Mouse (Mus musculus) neural tube, embryonic 12.5 days (tissue): ENCODE data around the gene Cwc25. TPM values are rescaled to one million over a fixed set of nuclear protein-coding genes. Genes with fewer than 3 reads are reported as not detected.

Experiments used
- ATAC-seq: fragments of 200-750 bp; cut with Nextera tagmentation; 2 replicates; pipeline ENCODE4 v1.8.0; 2017; ENCODE audit warnings: low read depth, mild to moderate bottlenecking, moderate TSS enrichment, moderate library complexity; ENCODE audit not compliant: low FRiP score
- H3K27ac ChIP-seq: fragments of 300-500 bp; sonication (generic); 2 replicates; pipeline ENCODE4 v1.5.1; 2016
- H3K27me3 ChIP-seq: fragments of 300-500 bp; sonication (generic); replicated peaks from 2 replicates; pipeline ENCODE4 v1.6.1; 2016; ENCODE audit warnings: mild to moderate bottlenecking
- H3K36me3 ChIP-seq: fragments of 300-500 bp; sonication (generic); 2 replicates; pipeline ENCODE4 v1.6.1; 2016; ENCODE audit warnings: mild to moderate bottlenecking
- H3K4me1 ChIP-seq: fragments of 300-500 bp; sonication (generic); 2 replicates; pipeline ENCODE4 v1.6.1; 2016
- H3K4me2 ChIP-seq: fragments of 300-500 bp; sonication (generic); replicated peaks from 2 replicates; pipeline ENCODE4 v1.6.1; 2016; ENCODE audit warnings: mild to moderate bottlenecking
- H3K4me3 ChIP-seq: fragments of 300-500 bp; sonication (generic); 2 replicates; pipeline ENCODE4 v1.5.1; 2016
- H3K9ac ChIP-seq: fragments of 300-500 bp; sonication (generic); 2 replicates; pipeline ENCODE4 v1.6.1; 2016; ENCODE audit warnings: mild to moderate bottlenecking
- H3K9me3 ChIP-seq: fragments of 300-500 bp; sonication (generic); 2 replicates; pipeline ENCODE4 v1.6.1; 2016; ENCODE audit warnings: mild to moderate bottlenecking
- WGBS: fragments of 180-500 bp; shearing (Covaris S2); methylation state at CpG from one replicate; pipeline ENCODE4 v1.1.7; 2016; 5-methylcytosine and 5-hydroxymethylcytosine counted together
- polyA plus RNA-seq: library from polyadenylated mRNA; unstranded; fragments of >200 nt; fragmentation: Nextera tagmentation; extraction: Ambion mirVana; gene quantifications from 2 replicates; pipeline ENCODE4 v1.2.1, GENCODE M21; 2016

Gene Cwc25
- polyA plus RNA-seq, 1 experiment from 2014 or later, result 23.4 TPM

DNA sequence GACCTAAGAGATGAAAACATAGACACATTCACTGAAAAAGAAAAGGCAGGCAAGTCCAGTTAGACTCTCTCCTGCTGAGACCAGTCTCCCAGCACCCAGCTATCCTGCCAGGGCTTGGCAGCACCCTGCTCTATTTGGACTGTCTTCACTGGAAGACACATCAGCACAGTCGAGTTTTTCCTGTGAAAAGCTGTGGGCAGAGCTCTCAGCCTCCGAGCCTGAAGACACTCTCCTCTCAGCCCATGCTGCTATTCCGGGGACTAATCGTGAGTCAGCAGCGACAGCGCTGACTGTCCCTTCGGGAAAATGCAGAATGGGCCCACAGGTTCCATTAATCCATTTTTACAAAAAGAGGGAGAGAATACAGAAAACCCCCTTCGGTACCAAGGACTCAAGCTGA lies 13.1 kb downstream of the Cwc25 start:
- Histone ChIP-seq H3K4me3 (no peak overlapping the region), H3K36me3 (peaks cover 87% of the 10 kb centered on the region), H3K4me1 (no peaks in the 10 kb centered on the region), H3K27ac (no peak overlapping the region), H3K9ac (no peak overlapping the region), H3K9me3 (no peaks in the 10 kb centered on the region), H3K27me3 (no peaks in the 10 kb centered on the region), H3K4me2 (no peak overlapping the region)
- ATAC-seq, result no peak
- WGBS, result 93% methylated on average over 8 of the region's 8 CpGs

DNA sequence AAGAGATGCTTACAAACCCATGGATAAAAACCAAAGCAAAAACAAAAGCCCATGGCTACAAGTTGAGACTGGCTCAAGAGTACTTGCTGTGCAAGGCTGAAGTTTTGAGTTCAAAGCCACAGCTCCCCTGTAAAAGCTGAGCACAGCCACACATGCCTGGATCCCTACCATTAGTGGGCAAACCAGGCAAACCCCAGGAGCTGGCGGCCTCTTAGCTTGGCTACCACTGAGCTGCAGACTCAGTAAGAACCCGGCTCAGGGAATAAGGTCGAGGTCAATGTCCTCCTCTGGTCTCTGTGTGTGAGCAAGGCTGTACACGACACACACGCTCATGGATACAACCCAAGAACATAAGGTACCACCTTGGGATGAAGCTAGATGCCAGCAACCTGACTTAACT lies 17.9 kb downstream of the Cwc25 start:
- Histone ChIP-seq H3K36me3 (peaks cover 67% of the 10 kb centered on the region), H3K27ac (no peak overlapping the region), H3K4me1 (peaks cover 2% of the 10 kb centered on the region), H3K4me2 (no peak overlapping the region), H3K27me3 (no peaks in the 10 kb centered on the region), H3K9me3 (no peaks in the 10 kb centered on the region), H3K4me3 (no peak overlapping the region), H3K9ac (no peak overlapping the region)
- 88% methylated on average over 5 of the region's 5 CpGs for WGBS
- no peak for ATAC-seq

DNA sequence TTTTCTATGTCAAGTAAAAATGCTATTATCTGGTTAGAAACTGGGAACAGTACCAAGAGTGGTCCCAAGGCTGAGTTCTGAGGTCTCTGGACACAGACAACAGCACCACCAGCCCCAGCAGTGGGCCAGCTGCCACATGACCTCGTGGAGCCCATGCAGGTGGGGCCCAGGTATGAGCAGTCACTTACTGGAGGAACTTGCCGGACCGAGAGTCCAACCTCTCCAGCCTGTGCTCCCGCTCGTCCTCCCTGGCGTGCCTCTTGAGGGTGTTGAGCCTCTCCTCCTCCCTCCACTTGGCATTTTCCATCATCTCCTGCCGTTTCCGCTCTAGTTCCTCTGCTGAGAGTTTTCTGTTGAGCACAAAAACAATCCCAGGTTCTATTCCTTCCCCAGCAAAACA lies 18.6 kb downstream of the Cwc25 start:
- peaks cover 9% of the 10 kb centered on the region for H3K4me1 ChIP-seq
- H3K9ac ChIP-seq, result no peak overlapping the region
- no peaks in the 10 kb centered on the region for H3K9me3 ChIP-seq
- H3K36me3 ChIP-seq, result peaks cover 60% of the 10 kb centered on the region
- no peak overlapping the region for H3K4me3 ChIP-seq
- no peak overlapping the region for H3K4me2 ChIP-seq
- 92% methylated on average over 8 of the region's 8 CpGs for WGBS
- H3K27ac ChIP-seq, result no peak overlapping the region
- H3K27me3 ChIP-seq, result no peaks in the 10 kb centered on the region
- no peak for ATAC-seq

DNA sequence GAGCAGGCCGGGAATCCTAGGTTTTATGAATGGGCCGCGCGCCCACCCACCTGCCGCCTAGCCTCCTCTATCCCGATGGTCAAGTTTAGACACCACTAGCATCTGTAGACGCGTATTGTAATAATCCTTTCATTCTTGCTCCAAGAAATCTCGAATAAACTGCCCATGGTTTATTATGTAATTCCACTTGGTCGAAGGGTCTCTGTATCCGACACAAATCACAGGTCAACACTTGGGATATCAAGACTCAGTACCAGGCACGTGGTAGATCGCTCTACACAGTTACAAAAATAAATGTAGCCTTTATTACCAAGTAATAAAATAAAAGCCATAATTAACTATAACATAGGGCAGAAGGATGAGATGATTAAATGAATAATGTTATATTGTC lies 21.0 kb downstream of the Cwc25 start:
- H3K4me1 ChIP-seq, result peaks cover 17% of the 10 kb centered on the region
- WGBS, result 12% methylated on average over 13 of the region's 13 CpGs
- H3K36me3 ChIP-seq, result peaks cover 39% of the 10 kb centered on the region
- no peaks in the 10 kb centered on the region for H3K27me3 ChIP-seq
- peak; percentile 16; the same call in 1 of the 2 replicates for ATAC-seq
- no peaks in the 10 kb centered on the region for H3K9me3 ChIP-seq
- H3K27ac ChIP-seq, result no peak overlapping the region
- H3K9ac ChIP-seq, result no peak overlapping the region
- peak overlapping the region; percentile 82 for H3K4me3 ChIP-seq
- H3K4me2 ChIP-seq, result peak overlapping the region; percentile 77

DNA sequence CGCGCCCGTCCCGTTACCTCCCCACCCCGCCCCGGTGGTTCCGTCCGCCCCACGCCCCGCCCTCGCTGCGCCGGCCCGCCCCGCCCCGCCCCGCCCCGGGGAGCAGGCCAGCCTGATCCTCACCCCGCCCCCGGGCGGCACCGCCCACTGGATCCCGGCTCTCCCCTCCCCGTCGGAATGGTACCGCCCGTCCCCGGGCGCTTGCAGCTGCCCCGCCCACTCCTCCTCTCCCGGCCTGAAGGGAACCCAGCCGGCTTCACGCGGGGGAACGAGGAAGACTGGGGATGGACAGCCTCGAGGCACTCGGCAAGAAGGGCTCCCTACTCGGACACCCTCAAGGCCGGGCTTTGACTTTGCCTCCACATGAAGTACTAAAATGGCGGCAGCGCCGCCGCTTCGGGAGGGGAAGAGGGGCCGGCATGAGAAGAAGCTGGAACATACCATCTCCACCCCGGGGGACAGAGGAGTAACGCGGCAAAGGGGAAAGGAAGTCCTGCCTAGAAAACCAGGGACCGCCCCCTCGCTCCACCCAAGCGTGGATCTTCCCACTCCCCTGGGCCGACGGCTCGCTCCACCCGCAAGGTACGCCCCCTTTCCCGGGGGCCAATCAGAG lies 21.5 kb downstream of the Cwc25 start:
- ATAC-seq, result peak; percentile 96
- Histone ChIP-seq H3K4me2 (peak overlapping the region; percentile 77), H3K9me3 (no peaks in the 10 kb centered on the region), H3K27ac (peak overlapping the region; percentile 83), H3K4me3 (peak overlapping the region; percentile 82), H3K27me3 (no peaks in the 10 kb centered on the region), H3K36me3 (peaks cover 34% of the 10 kb centered on the region), H3K4me1 (peaks cover 17% of the 10 kb centered on the region), H3K9ac (peak overlapping the region; percentile 83)
- WGBS, result 1% methylated on average over 42 of the region's 57 CpGs

DNA sequence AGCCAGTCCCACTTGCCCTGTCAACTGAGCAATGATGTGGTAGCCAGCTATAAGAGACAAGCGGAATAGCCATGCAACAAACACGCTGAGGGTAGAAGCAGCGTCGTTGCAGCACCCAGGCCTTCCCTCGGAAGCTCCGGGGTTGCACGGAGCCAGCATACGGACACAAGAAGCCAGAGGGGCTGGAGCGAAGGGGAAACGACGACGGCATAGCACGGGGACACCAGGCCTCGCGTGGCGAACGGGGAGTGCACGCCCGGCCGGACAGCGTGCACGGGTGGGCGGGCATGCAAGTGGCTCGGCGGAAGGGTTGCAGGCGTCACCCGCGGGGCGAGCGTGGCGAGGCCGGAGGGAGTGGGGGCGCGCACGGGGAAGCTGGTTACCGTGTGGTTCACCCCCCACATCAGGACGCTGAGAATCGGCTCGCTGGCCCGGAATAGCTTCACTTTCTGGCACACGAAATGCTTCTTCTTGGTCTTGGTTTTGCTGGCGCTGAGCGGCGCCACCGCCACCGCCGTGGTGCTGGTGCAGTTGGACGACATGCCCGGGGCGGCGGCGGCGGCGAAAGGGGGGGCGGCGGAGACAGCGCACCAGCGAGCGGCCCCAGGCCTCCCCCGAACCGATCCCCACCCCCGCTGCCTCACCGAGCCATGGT lies 22.2 kb downstream of the Cwc25 start, which contains the start of gene Pip4k2b:
TSS of gene Pip4k2b (minus strand) at position 642 of the 655 bp plus-strand sequence.
- Histone ChIP-seq H3K4me2 (peak within 1 kb of the TSS; percentile 77), H3K27ac (peak within 1 kb of the TSS; percentile 83), H3K9me3 (no peaks in the 10 kb centered on the region), H3K4me3 (peak within 1 kb of the TSS; percentile 82), H3K36me3 (peaks cover 28% of the 10 kb centered on the region), H3K27me3 (no peaks in the 10 kb centered on the region), H3K9ac (peak within 1 kb of the TSS; percentile 83), H3K4me1 (peaks cover 17% of the 10 kb centered on the region)
- WGBS, result under 1% methylated on average over 62 of the region's 63 CpGs
- peak; percentile 35 for ATAC-seq

DNA sequence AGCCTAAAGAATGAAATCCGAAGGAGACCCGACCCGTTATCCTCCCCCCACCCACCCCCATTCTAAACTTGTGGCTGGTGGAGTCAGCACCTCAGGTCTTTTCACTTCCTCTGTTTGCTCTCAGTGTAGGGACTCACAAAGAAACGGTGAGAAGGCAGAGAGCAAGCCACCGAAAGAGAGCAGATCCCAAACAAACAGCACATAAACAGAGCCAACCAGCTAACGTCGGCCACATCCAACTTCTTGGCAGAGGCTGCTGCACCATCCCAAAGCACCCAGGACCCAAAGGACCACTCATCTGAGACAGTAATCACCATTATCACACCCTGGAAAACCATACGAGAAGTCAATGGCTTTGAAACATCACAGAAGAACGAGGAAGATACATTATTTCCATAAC lies 22.9 kb downstream of the Cwc25 start:
- H3K4me3 ChIP-seq, result peak overlapping the region; percentile 82
- H3K4me1 ChIP-seq, result peaks cover 17% of the 10 kb centered on the region
- peak overlapping the region; percentile 77 for H3K4me2 ChIP-seq
- no peaks in the 10 kb centered on the region for H3K27me3 ChIP-seq
- peaks cover 23% of the 10 kb centered on the region for H3K36me3 ChIP-seq
- no peaks in the 10 kb centered on the region for H3K9me3 ChIP-seq
- 48% methylated on average over 9 of the region's 9 CpGs for WGBS
- ATAC-seq, result no peak
- H3K9ac ChIP-seq, result peak overlapping the region; percentile 83
- no peak overlapping the region for H3K27ac ChIP-seq

DNA sequence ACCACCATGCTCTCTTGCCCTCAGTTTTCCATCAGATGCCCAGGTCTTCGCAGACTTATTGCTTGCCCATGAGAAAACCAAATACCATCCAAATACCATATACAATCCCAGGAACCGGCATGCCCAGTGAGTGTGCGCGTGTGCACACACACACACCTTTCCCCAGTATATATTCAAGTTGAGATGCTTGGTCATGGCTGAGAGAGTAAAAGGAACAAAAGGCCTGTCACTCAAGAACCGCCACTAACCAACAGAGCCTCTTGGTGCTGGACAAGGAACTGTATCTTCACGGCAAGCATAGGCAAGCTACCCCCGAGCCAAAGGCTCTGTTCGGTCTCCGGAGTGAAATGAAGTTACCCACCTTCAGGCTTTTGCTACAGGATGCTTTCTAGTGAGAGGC lies 23.8 kb downstream of the Cwc25 start:
- H3K4me1 ChIP-seq, result peaks cover 17% of the 10 kb centered on the region
- ATAC-seq, result no peak
- no peak overlapping the region for H3K9ac ChIP-seq
- H3K27me3 ChIP-seq, result no peaks in the 10 kb centered on the region
- peaks cover 14% of the 10 kb centered on the region for H3K36me3 ChIP-seq
- 87% methylated on average over 9 of the region's 9 CpGs for WGBS
- no peak overlapping the region for H3K27ac ChIP-seq
- H3K9me3 ChIP-seq, result no peaks in the 10 kb centered on the region
- H3K4me2 ChIP-seq, result peak overlapping the region; percentile 77
- no peak overlapping the region for H3K4me3 ChIP-seq

DNA sequence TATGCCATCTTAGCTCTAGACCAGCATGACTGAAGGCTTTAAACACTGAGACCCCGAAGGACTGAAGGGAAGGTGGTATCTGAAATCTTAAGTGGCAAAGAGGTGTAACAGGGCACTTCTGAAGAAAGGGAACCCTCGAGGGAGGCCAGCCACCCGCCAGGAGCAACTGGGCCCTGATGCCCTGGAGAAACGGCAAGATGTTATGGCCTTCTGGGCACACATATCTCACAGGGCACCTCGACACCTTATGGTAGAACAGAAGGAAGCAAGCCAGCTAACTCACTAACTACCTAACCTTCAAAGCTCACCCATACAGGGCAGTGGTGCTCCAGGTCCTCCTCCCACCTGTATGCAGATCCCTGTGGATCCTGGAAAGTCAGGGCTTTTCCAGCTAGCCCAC lies 24.2 kb downstream of the Cwc25 start:
- H3K27me3 ChIP-seq, result no peaks in the 10 kb centered on the region
- H3K4me1 ChIP-seq, result peaks cover 17% of the 10 kb centered on the region
- no peak overlapping the region for H3K27ac ChIP-seq
- 90% methylated on average over 5 of the region's 5 CpGs for WGBS
- H3K36me3 ChIP-seq, result peaks cover 11% of the 10 kb centered on the region
- H3K9me3 ChIP-seq, result no peaks in the 10 kb centered on the region
- no peak overlapping the region for H3K4me3 ChIP-seq
- no peak overlapping the region for H3K9ac ChIP-seq
- H3K4me2 ChIP-seq, result peak overlapping the region; percentile 77; the same call in 1 of the 2 replicates
- no peak for ATAC-seq

DNA sequence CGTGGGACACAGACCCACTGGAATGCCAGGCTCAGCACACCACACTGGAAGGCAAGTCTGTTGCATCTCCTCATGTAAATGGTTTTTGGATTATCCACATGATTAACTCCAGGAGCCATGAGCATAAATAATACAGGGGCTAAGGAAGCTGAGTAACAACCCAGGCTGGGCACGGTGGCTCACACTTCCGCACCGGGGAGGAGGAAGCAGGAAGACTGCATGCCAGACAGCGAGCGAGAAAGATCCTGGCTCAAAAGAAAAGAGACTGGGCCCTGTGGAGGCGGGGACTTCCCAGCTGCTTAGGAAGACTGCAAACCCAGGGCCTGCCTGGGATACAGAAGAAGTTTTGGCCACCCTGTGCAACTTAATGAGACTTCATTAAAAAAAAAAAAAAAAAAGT lies 26.2 kb downstream of the Cwc25 start:
- Histone ChIP-seq H3K9ac (no peak overlapping the region), H3K9me3 (no peaks in the 10 kb centered on the region), H3K4me3 (no peak overlapping the region), H3K27me3 (no peaks in the 10 kb centered on the region), H3K36me3 (no peaks in the 10 kb centered on the region), H3K4me1 (peaks cover 17% of the 10 kb centered on the region), H3K4me2 (no peak overlapping the region), H3K27ac (no peak overlapping the region)
- 56% methylated on average over 7 of the region's 7 CpGs for WGBS
- ATAC-seq, result no peak

DNA sequence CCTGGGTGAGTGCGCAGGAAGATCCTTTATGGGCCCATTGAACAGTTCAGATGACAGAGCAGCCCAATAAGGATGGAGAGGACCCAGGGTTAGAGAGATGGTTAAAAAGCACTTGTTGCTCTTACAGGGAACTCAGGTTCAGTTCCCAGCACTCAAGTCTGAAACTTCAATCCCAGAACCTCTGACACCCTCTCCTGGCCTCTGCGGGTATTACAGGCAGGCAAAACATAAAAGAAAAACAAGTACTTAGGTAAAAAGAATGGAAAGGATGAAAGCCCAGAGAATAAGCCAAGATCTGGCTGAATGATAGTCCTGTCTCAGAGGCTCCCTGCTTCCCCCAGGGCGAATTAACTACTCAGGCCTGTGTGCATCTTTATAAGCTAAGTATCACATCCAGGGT lies 27.2 kb downstream of the Cwc25 start:
- Histone ChIP-seq H3K9me3 (no peaks in the 10 kb centered on the region), H3K4me2 (no peak overlapping the region), H3K4me3 (no peak overlapping the region), H3K4me1 (peaks cover 17% of the 10 kb centered on the region), H3K36me3 (no peaks in the 10 kb centered on the region), H3K27ac (no peak overlapping the region), H3K9ac (no peak overlapping the region), H3K27me3 (no peaks in the 10 kb centered on the region)
- WGBS, result 84% methylated on average over 3 of the region's 3 CpGs
- no peak for ATAC-seq

DNA sequence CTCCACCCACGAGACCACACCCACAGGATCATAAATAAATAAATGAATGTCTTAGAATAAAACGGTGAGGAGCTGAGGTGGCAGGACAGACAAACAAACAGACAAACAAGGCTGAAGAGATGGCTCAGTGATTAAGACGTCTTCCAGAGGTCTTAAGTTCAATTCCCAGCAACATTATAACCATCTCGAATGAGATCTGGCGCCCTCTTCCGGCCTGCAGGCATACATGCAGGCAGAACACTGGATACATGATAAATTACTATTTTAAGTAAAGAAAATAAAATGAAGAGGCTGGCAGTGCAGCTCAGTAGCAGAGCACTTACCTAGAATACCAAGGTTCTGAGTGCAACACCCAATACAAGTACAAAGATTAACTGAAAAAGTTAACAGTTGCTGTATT lies 27.7 kb downstream of the Cwc25 start:
- Histone ChIP-seq H3K9me3 (no peaks in the 10 kb centered on the region), H3K9ac (no peak overlapping the region), H3K4me2 (no peak overlapping the region), H3K27ac (no peak overlapping the region), H3K4me3 (no peak overlapping the region), H3K4me1 (peaks cover 17% of the 10 kb centered on the region), H3K36me3 (no peaks in the 10 kb centered on the region), H3K27me3 (no peaks in the 10 kb centered on the region)
- WGBS, result 64% methylated on average over 6 of the region's 6 CpGs
- no peak for ATAC-seq

DNA sequence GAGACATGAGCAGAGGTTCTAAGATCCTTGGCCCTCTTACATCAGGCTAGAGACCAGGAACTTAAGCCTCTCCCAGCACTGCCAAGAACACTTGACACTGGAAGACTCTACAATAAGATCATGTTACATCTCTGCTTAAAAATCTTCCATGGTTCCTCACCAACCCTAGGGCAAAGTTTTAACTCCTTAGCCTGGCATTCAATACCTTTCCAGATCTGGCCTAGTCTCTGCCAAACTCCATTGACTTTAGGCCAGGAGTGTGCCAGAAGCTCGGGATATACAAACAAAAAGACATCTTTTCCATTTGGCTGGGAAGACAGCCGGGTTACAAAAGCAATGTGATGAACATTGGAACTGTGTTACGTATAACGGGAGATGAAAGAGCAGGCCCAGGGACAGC lies 28.8 kb downstream of the Cwc25 start:
- Histone ChIP-seq H3K4me3 (no peak overlapping the region), H3K27ac (no peak overlapping the region), H3K4me1 (peaks cover 6% of the 10 kb centered on the region), H3K27me3 (no peaks in the 10 kb centered on the region), H3K9ac (no peak overlapping the region), H3K36me3 (no peaks in the 10 kb centered on the region; the same call in 1 of the 2 replicates), H3K4me2 (no peak overlapping the region), H3K9me3 (no peaks in the 10 kb centered on the region)
- WGBS, result 87% methylated on average over 4 of the region's 4 CpGs
- ATAC-seq, result no peak
